ENCODE assay signal across 18 mouse cellular contexts in the genomic region with DNA sequence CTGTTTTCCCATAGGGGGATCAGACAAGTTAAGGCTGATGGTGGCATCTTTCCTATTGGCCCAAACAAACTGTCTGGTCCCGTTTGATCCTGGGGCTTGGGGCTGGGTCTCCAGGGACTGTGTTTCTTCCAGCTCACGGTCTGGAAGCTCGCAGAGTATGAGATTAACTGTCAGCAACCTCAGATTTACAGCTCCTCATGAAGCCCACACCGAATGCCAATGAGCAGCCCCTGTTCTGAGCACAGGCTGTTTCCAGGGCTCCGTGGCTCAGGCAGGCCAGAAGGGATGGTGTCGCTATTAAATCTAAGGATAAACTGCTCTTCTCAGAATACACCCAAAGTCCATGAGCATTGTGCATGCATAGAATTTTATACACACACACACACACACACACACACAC. TPM values are rescaled to one million over a fixed set of nuclear protein-coding genes. Genes with fewer than 3 reads are reported as not detected.
DNase-seq lines count a peak whose midpoint lies in the region; ATAC-seq and TF ChIP-seq lines count a peak whose summit lies in the region.
"Had no signal": no experiment of that assay in that cellular context is flagged by ENCODE, and none has a peak within 500 bp of the region (broad histone marks: within the 10 kb centered on the region; RNA-seq: fewer than 3 reads in every experiment).

No protein-coding gene starts in this region.

- no peaks in the 10 kb centered on the region for H3K36me3 ChIP-seq in forebrain, embryonic 12.5 days (replicated peaks)
- no peaks in the 10 kb centered on the region for H3K36me3 ChIP-seq in forebrain, embryonic 13.5 days (ENCODE audit: poor library complexity, severe bottlenecking)
- H3K36me3 ChIP-seq in hindbrain, embryonic 11.5 days (ENCODE audit: control insufficient read depth, insufficient read depth, low read length), result no peaks in the 10 kb centered on the region
- H3K36me3 ChIP-seq in midbrain, embryonic 11.5 days (ENCODE audit: control insufficient read depth, insufficient read depth, low read length), result no peaks in the 10 kb centered on the region
- H3K36me3 ChIP-seq in neural tube, embryonic 13.5 days, result no peaks in the 10 kb centered on the region

- H3K9me3 ChIP-seq in forebrain, embryonic 12.5 days, result no peaks in the 10 kb centered on the region
- no peaks in the 10 kb centered on the region for H3K9me3 ChIP-seq in forebrain, embryonic 13.5 days (replicated peaks)
- H3K9me3 ChIP-seq in hindbrain, embryonic 11.5 days (ENCODE audit: control insufficient read depth, low read length), result no peaks in the 10 kb centered on the region
- no peaks in the 10 kb centered on the region for H3K9me3 ChIP-seq in midbrain, embryonic 11.5 days (ENCODE audit: control insufficient read depth, low read length)
- H3K9me3 ChIP-seq in neural tube, embryonic 13.5 days, result no peaks in the 10 kb centered on the region

- no peak overlapping the region for H3K4me2 ChIP-seq in forebrain, embryonic 12.5 days
- no peak overlapping the region for H3K4me2 ChIP-seq in forebrain, embryonic 13.5 days
- H3K4me2 ChIP-seq in hindbrain, embryonic 11.5 days (replicated peaks; ENCODE audit: low read depth, low read length), result no peak overlapping the region
- H3K4me2 ChIP-seq in midbrain, embryonic 11.5 days, result no peak overlapping the region
- no peak overlapping the region for H3K4me2 ChIP-seq in neural tube, embryonic 13.5 days
- H3K4me2 ChIP-seq: liver, embryonic 11.5 days; lung, embryonic 14.5 days had no signal

- 57% methylated on average over 6 of the region's 6 CpGs for WGBS in forebrain, embryonic 12.5 days
- WGBS in forebrain, embryonic 13.5 days, result 46% methylated on average over 6 of the region's 6 CpGs
- WGBS in hindbrain, embryonic 11.5 days, result 30% methylated on average over 6 of the region's 6 CpGs
- 48% methylated on average over 6 of the region's 6 CpGs for WGBS in midbrain, embryonic 11.5 days
- 4% methylated on average over 6 of the region's 6 CpGs for WGBS in neural tube, embryonic 13.5 days

- no peak for TF ChIP-seq CTCF in layer of hippocampus, adult 2 months (conservative IDR thresholded peaks at IDR 0.05)

- peak; percentile 49 for DNase-seq in hindbrain, embryonic 11.5 days (ENCODE audit: low spot score)
- no peak for DNase-seq in midbrain, embryonic 11.5 days (ENCODE audit: low spot score, missing footprints)
- DNase-seq in layer of hippocampus, adult 2 months (ENCODE audit: low spot score in 2 of 2), result no peak
- DNase-seq in frontal cortex, postnatal 10 days (ENCODE audit: low spot score in 2 of 2), result no peak
- DNase-seq: cerebellum, adult 11-12 months; heart, adult 11 months; kidney, adult 2 months; kidney, postnatal 25 days; lung, embryonic 14.5 days; spleen, adult 18-20 months; thymus, postnatal 36 days had no signal

- peaks cover 3% of the 10 kb centered on the region; the same call in 1 of the 2 replicates for H3K27me3 ChIP-seq in forebrain, embryonic 12.5 days
- peaks cover 4% of the 10 kb centered on the region; the same call in 1 of the 2 replicates for H3K27me3 ChIP-seq in forebrain, embryonic 13.5 days
- H3K27me3 ChIP-seq in hindbrain, embryonic 11.5 days (ENCODE audit: control insufficient read depth, insufficient read depth, low read length), result no peaks in the 10 kb centered on the region
- H3K27me3 ChIP-seq in midbrain, embryonic 11.5 days (ENCODE audit: control insufficient read depth, insufficient read depth, low read length), result no peaks in the 10 kb centered on the region
- no peaks in the 10 kb centered on the region for H3K27me3 ChIP-seq in neural tube, embryonic 13.5 days

- 0 out of 2 replicates have a peak overlapping the region, but pooled peaks have one; percentile 47 for H3K27ac ChIP-seq in forebrain, embryonic 12.5 days
- no peak overlapping the region for H3K27ac ChIP-seq in forebrain, embryonic 13.5 days
- peak overlapping the region; percentile 94 for H3K27ac ChIP-seq in hindbrain, embryonic 11.5 days (ENCODE audit: low read depth, low read length)
- H3K27ac ChIP-seq in midbrain, embryonic 11.5 days (ENCODE audit: low read depth, low read length), result peak overlapping the region; percentile 15
- peak overlapping the region; percentile 96 for H3K27ac ChIP-seq in neural tube, embryonic 13.5 days (replicated peaks)
- H3K27ac ChIP-seq in layer of hippocampus, adult 2 months, result no peak overlapping the region
- H3K27ac ChIP-seq: macrophage had no signal

- H3K4me3 ChIP-seq in forebrain, embryonic 12.5 days (replicated peaks), result no peak overlapping the region
- no peak overlapping the region for H3K4me3 ChIP-seq in forebrain, embryonic 13.5 days
- H3K4me3 ChIP-seq in hindbrain, embryonic 11.5 days (ENCODE audit: low read depth, low read length), result no peak overlapping the region
- H3K4me3 ChIP-seq in midbrain, embryonic 11.5 days (ENCODE audit: low read depth, low read length), result no peak overlapping the region
- no peak overlapping the region for H3K4me3 ChIP-seq in neural tube, embryonic 13.5 days
- H3K4me3 ChIP-seq in layer of hippocampus, adult 2 months, result no peak overlapping the region
- H3K4me3 ChIP-seq: myocyte had no signal

- ATAC-seq in forebrain, embryonic 12.5 days (ENCODE audit: low FRiP score), result no peak
- ATAC-seq in forebrain, embryonic 13.5 days, result no peak
- ATAC-seq in hindbrain, embryonic 11.5 days (ENCODE audit: low FRiP score), result no peak
- peak; percentile 45; the same call in 1 of the 2 replicates for ATAC-seq in midbrain, embryonic 11.5 days (ENCODE audit: low FRiP score)
- ATAC-seq in neural tube, embryonic 13.5 days (ENCODE audit: low read depth), result peak; percentile 57

- H3K9ac ChIP-seq in forebrain, embryonic 12.5 days, result no peak overlapping the region
- no peak overlapping the region for H3K9ac ChIP-seq in forebrain, embryonic 13.5 days
- H3K9ac ChIP-seq in hindbrain, embryonic 11.5 days (ENCODE audit: low read depth, low read length), result no peak overlapping the region
- no peak overlapping the region; the same call in 1 of the 2 replicates for H3K9ac ChIP-seq in midbrain, embryonic 11.5 days (ENCODE audit: low read length)
- no peak overlapping the region for H3K9ac ChIP-seq in neural tube, embryonic 13.5 days
- H3K9ac ChIP-seq: lung, embryonic 14.5 days had no signal

- peaks cover 51% of the 10 kb centered on the region for H3K4me1 ChIP-seq in forebrain, embryonic 12.5 days
- peaks cover 50% of the 10 kb centered on the region for H3K4me1 ChIP-seq in forebrain, embryonic 13.5 days
- peaks cover 16% of the 10 kb centered on the region for H3K4me1 ChIP-seq in hindbrain, embryonic 11.5 days (replicated peaks; ENCODE audit: control insufficient read depth, insufficient read depth, low read length)
- H3K4me1 ChIP-seq in midbrain, embryonic 11.5 days (ENCODE audit: control insufficient read depth, insufficient read depth, low read length), result peaks cover 21% of the 10 kb centered on the region
- H3K4me1 ChIP-seq in neural tube, embryonic 13.5 days (replicated peaks), result peaks cover 69% of the 10 kb centered on the region

RNA-seq across cellular contexts. Expression of gene Dpysl4, which starts 11.6 kb away (rescaled TPM):
- 139 and 143 TPM in 2 replicates for polyA plus RNA-seq in forebrain, embryonic 12.5 days (2016; fragmentation: Nextera tagmentation; extraction: Ambion mirVana)
- polyA plus RNA-seq in forebrain, embryonic 13.5 days (2015; fragmentation: Nextera tagmentation; extraction: Ambion mirVana), result 106 and 141 TPM in 2 replicates
- polyA plus RNA-seq in hindbrain, embryonic 11.5 days (2014; fragmentation: Nextera tagmentation; extraction: Ambion mirVana), result 231 and 251 TPM in 2 replicates
- polyA plus RNA-seq in midbrain, embryonic 11.5 days (2014; fragmentation: Nextera tagmentation; extraction: Ambion mirVana), result 167 and 179 TPM in 2 replicates
- polyA plus RNA-seq in neural tube, embryonic 13.5 days (2015; fragmentation: Nextera tagmentation; extraction: Ambion mirVana), result 315 and 316 TPM in 2 replicates
- total RNA-seq in layer of hippocampus, adult 2 months (2021), result 10 to 100 TPM; 51.5 to 52.0 TPM
- total RNA-seq: hematopoietic stem cell, adult 5-6 weeks had no signal
- polyA plus RNA-seq: macrophage, myocyte had no signal

Comparison
In these comparisons a context has a peak if more than half of its experiments do, and no peak if none do; other contexts are left out.
1. H3K27ac ChIP-seq: peak in forebrain, embryonic 12.5 days (single experiment), hindbrain, embryonic 11.5 days (single experiment), midbrain, embryonic 11.5 days (single experiment) and neural tube, embryonic 13.5 days (single experiment); none in forebrain, embryonic 13.5 days (single experiment) and layer of hippocampus, adult 2 months (single experiment).
2. ATAC-seq: peak in midbrain, embryonic 11.5 days (single experiment) and neural tube, embryonic 13.5 days (single experiment); none in forebrain, embryonic 12.5 days (single experiment), forebrain, embryonic 13.5 days (single experiment) and hindbrain, embryonic 11.5 days (single experiment).